Mouse (Mus musculus) ES-E14 (cell line): ENCODE measurements around the gene Frem3. TPM values are rescaled to one million over a fixed set of nuclear protein-coding genes. Genes with fewer than 3 reads are reported as not detected.

Source experiments
- DNase-seq: peaks from one replicate; pipeline ENCODE4 v3.0.0-alpha.2; 2013; ENCODE audit warnings: low read depth, low spot score
- H3K27ac ChIP-seq: 2 replicates; pipeline ENCODE4 v1.5.1; 2012; ENCODE audit warnings: low read depth, mild to moderate bottlenecking, low read length, moderate library complexity, mixed read lengths; ENCODE audit not compliant: poor library complexity, insufficient read depth, severe bottlenecking
- H3K36me3 ChIP-seq: 2 replicates; pipeline ENCODE4 v1.6.1; 2012; ENCODE audit warnings: mild to moderate bottlenecking, low read length, moderate library complexity, mixed read lengths; ENCODE audit not compliant: control insufficient read depth, poor library complexity, insufficient read depth, severe bottlenecking
- H3K4me1 ChIP-seq, 2 experiments: fragments of 150-350 bp in 1 of 2; sonication (generic) in 1 of 2; 2 replicates each; pipeline ENCODE4 v1.6.1; 2012; ENCODE audit warnings: low read length in 2 of 2, mild to moderate bottlenecking in 1 of 2, mixed read lengths in 1 of 2; ENCODE audit not compliant: control insufficient read depth in 2 of 2, insufficient read depth in 2 of 2, poor library complexity in 1 of 2
- H3K4me3 ChIP-seq, 2 experiments: fragments of 150-350 bp in 1 of 2; sonication (generic) in 1 of 2; 2 replicates each; pipeline ENCODE4 v1.5.1; 2012; ENCODE audit warnings: low read length in 2 of 2, low read depth in 1 of 2, mild to moderate bottlenecking in 1 of 2, mixed read lengths in 1 of 2; ENCODE audit not compliant: insufficient read depth in 1 of 2, poor library complexity in 1 of 2, severe bottlenecking in 1 of 2
- H3K9ac ChIP-seq: 2 replicates; pipeline ENCODE4 v1.6.1; 2012; ENCODE audit warnings: low read depth, mild to moderate bottlenecking, low read length, mixed read lengths; ENCODE audit not compliant: poor library complexity, insufficient read depth, severe bottlenecking
- H3K9me3 ChIP-seq: fragments of 150-350 bp; sonication (generic); 2 replicates; pipeline ENCODE4 v1.6.1; 2012; ENCODE audit warnings: low read depth, mild to moderate bottlenecking, low read length; ENCODE audit not compliant: control insufficient read depth, insufficient read depth
- CHD2 ChIP-seq: IDR thresholded peaks from 2 replicates; pipeline ENCODE4 v1.6.1; 2014; ENCODE audit warnings: mild to moderate bottlenecking, low read depth, low read length, inconsistent platforms
- HCFC1 ChIP-seq: IDR thresholded peaks from 2 replicates; pipeline ENCODE4 v1.6.1; 2012; ENCODE audit warnings: low read length, inconsistent platforms, borderline replicate concordance; ENCODE audit not compliant: insufficient read depth
- MAFK ChIP-seq: IDR thresholded peaks from 2 replicates; pipeline ENCODE4 v1.6.1; 2014; ENCODE audit warnings: mild to moderate bottlenecking, low read depth, low read length, inconsistent platforms; ENCODE audit not compliant: insufficient read depth
- ZC3H11A ChIP-seq: IDR thresholded peaks from 2 replicates; pipeline ENCODE4 v1.6.1; 2012; ENCODE audit warnings: low read depth, mild to moderate bottlenecking, inconsistent platforms, low read length, borderline replicate concordance
- ZNF384 ChIP-seq: IDR thresholded peaks from 2 replicates; pipeline ENCODE4 v1.6.1; 2012; ENCODE audit warnings: low read depth, low read length, inconsistent platforms
- in situ Hi-C, 2 experiments: fragments of 600-800 bp; cut with MboI; formaldehyde crosslinking; loops; one replicate each; pipeline ENCODE4 v1.15.1; 2025; ENCODE audit warnings: low sequenced_read_pairs in 2 of 2, inconsistent platforms in 1 of 2; ENCODE audit not compliant: unreplicated experiment in 2 of 2
- total RNA-seq: library from RNA; depleted of rRNA; stranded (reverse); fragments of 300-350 nt; gene quantifications from 2 replicates; pipeline ENCODE4 v1.2.3, GENCODE M21; 2012

Gene Frem3
- total RNA-seq, 1 experiment, result not detected

- TF ChIP-seq CHD2, result no peak
- TF ChIP-seq ZC3H11A, result no peak
- no peak for TF ChIP-seq HCFC1
- no peak for TF ChIP-seq MAFK
- TF ChIP-seq ZNF384, result no peak
- Histone ChIP-seq H3K4me1 (no peaks in the 10 kb centered on the region), H3K36me3 (no peaks in the 10 kb centered on the region), H3K9me3 (no peaks in the 10 kb centered on the region), H3K9ac (no peak overlapping the region), H3K4me3 (no peak overlapping the region), H3K27ac (no peak overlapping the region)
- in situ Hi-C loops, result loop anchor here in 1 of 2 experiments (10.0 kb wide), 1 partner anchor 188 kb away; the partner anchor contains the start of gene Gypa
- DNase-seq, result no peak
Observed at GRCm38 (mm10) chr8:80682594-80682993, 71.7 kb downstream of the Frem3 start.

- H3K9ac ChIP-seq, result no peak overlapping the region
- H3K9me3 ChIP-seq, result no peaks in the 10 kb centered on the region
- no peak overlapping the region for H3K27ac ChIP-seq
- no peak overlapping the region for H3K4me3 ChIP-seq
- no peaks in the 10 kb centered on the region for H3K4me1 ChIP-seq
- no peak for DNase-seq
- H3K36me3 ChIP-seq, result no peaks in the 10 kb centered on the region
- TF ChIP-seq ZNF384 (no peak), CHD2 (no peak), ZC3H11A (no peak), MAFK (no peak), HCFC1 (no peak)
- in situ Hi-C loops, result loop anchor here in 1 of 2 experiments (10.0 kb wide), 1 partner anchor 189 kb away; the partner anchor contains the start of gene Gypa
Observed at GRCm38 (mm10) chr8:80683756-80684335, 73.0 kb downstream of the Frem3 start.

GRCm38 (mm10) chr8:80688141-80688540 is 77.3 kb downstream of the Frem3 start:
- Histone ChIP-seq H3K36me3 (no peaks in the 10 kb centered on the region), H3K9me3 (no peaks in the 10 kb centered on the region), H3K4me1 (no peaks in the 10 kb centered on the region), H3K27ac (no peak overlapping the region), H3K4me3 (no peak overlapping the region), H3K9ac (no peak overlapping the region)
- peak; percentile 94 for TF ChIP-seq ZC3H11A
- TF ChIP-seq ZNF384, result no peak
- in situ Hi-C loops, result loop anchor here (5.0 to 10.0 kb wide), 2 partner anchors 193 to 196 kb away; partner anchors contain the start of gene Gypa (in 2 of the 2)
- peak; percentile 36 for DNase-seq

GRCm38 (mm10) chr8:80710670-80711400 is 100.0 kb downstream of the Frem3 start:
- peaks cover 19% of the 10 kb centered on the region for H3K36me3 ChIP-seq
- H3K9me3 ChIP-seq, result no peaks in the 10 kb centered on the region
- no peak overlapping the region for H3K4me3 ChIP-seq
- in situ Hi-C loops, result no loop called here
- peak; percentile 76; the same call in 1 of the 2 replicates for TF ChIP-seq ZNF384
- TF ChIP-seq HCFC1, result no peak
- no peak overlapping the region for H3K9ac ChIP-seq
- peaks cover 0 to 3% of the 10 kb centered on the region in 2 experiments; a peak in 1 of 4 replicates for H3K4me1 ChIP-seq
- H3K27ac ChIP-seq, result no peak overlapping the region
- DNase-seq, result peak; percentile 41
